Mouse (Mus musculus) megakaryocyte, embryonic 14.5 days (primary cell): ENCODE results near the gene Chek1.

Experiments used
- FLI1 ChIP-seq: IDR thresholded peaks from 2 replicates; pipeline ENCODE4 v1.6.1; 2012; ENCODE audit warnings: low read length, inconsistent platforms, mixed read lengths
- GATA1 ChIP-seq: IDR thresholded peaks from 3 replicates; pipeline ENCODE4 v1.6.1; 2012; ENCODE audit warnings: mixed read lengths, low read length, inconsistent platforms, borderline replicate concordance

- TF ChIP-seq GATA1 (no peak), FLI1 (no peak)
These were observed 32.6 kb downstream of the Chek1 start for GRCm38 (mm10) chr9:36694276-36694675.
